Mouse (Mus musculus): Measurements from ENCODE around the gene Dusp8. TPM values are rescaled to one million over a fixed set of nuclear protein-coding genes. Genes with fewer than 3 reads are reported as not detected.

The Dusp8 gene
- polyA plus RNA-seq, 1 experiment: 7.5 TPM

DNA sequence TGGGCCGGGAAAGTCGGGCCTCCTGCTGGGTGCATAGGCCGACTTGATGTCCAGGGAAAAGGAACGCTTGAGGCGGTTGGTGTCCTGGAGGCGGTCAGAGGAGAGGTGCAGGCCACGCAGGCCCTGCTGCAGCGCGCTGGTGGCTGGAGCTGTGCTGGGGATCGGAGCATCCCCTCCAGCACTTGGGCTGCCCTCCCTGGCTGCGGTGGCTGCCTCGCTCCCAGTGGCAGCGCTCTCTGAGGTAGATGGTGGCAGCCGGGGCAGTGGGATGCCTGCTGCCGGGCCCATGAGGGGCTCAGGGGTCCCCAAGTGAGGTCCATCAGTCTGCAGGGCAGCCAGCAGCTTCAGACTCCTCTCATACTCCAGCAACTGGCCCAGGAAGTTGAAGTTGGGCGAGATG, 13.0 kb downstream of the Dusp8 start:
- WGBS: 51% methylated on average over 16 of the region's 16 CpGs
- H3K4me3 ChIP-seq (replicated peaks; ENCODE audit: control insufficient read depth, low read depth, low read length): no peak overlapping the region
- peaks cover 6% of the 10 kb centered on the region; the same call in 1 of the 2 replicates for H3K4me1 ChIP-seq (ENCODE audit: control insufficient read depth, insufficient read depth, low read length)
- H3K27ac ChIP-seq (ENCODE audit: control insufficient read depth, insufficient read depth, low read depth, low read length, poor library complexity): no peak overlapping the region
- no peak for TF ChIP-seq POLR2A (IDR thresholded peaks at IDR 0.05; ENCODE audit: borderline replicate concordance, control insufficient read depth, low read depth, low read length)
- TF ChIP-seq CTCF (IDR thresholded peaks at IDR 0.05; ENCODE audit: control insufficient read depth, insufficient read depth, low read length): no peak

GRCm38 (mm10) chr7:142082179-142082578, 13.5 kb downstream of the Dusp8 start:
- Histone ChIP-seq H3K27ac (ENCODE audit: control insufficient read depth, insufficient read depth, low read depth, low read length, poor library complexity) (no peak overlapping the region), H3K4me3 (replicated peaks; ENCODE audit: control insufficient read depth, low read depth, low read length) (no peak overlapping the region), H3K4me1 (ENCODE audit: control insufficient read depth, insufficient read depth, low read length) (peaks cover 5% of the 10 kb centered on the region; the same call in 1 of the 2 replicates)
- no peak for TF ChIP-seq CTCF (IDR thresholded peaks at IDR 0.05; ENCODE audit: control insufficient read depth, insufficient read depth, low read length)
- no peak for TF ChIP-seq POLR2A (IDR thresholded peaks at IDR 0.05; ENCODE audit: borderline replicate concordance, control insufficient read depth, low read depth, low read length)
- WGBS: 24% methylated on average over 38 of the region's 38 CpGs

- 43% methylated on average over 16 of the region's 17 CpGs for WGBS
- H3K27ac ChIP-seq (ENCODE audit: control insufficient read depth, insufficient read depth, low read depth, low read length, poor library complexity): no peak overlapping the region
- H3K4me1 ChIP-seq (ENCODE audit: control insufficient read depth, insufficient read depth, low read length): peaks cover 5% of the 10 kb centered on the region; the same call in 1 of the 2 replicates
- no peak overlapping the region for H3K4me3 ChIP-seq (replicated peaks; ENCODE audit: control insufficient read depth, low read depth, low read length)
- no peak for TF ChIP-seq POLR2A (IDR thresholded peaks at IDR 0.05; ENCODE audit: borderline replicate concordance, control insufficient read depth, low read depth, low read length)
- TF ChIP-seq CTCF (IDR thresholded peaks at IDR 0.05; ENCODE audit: control insufficient read depth, insufficient read depth, low read length): no peak
Observed at GRCm38 (mm10) chr7:142081736-142082135, 13.9 kb downstream of the Dusp8 start.

GRCm38 (mm10) chr7:142080876-142081275, 14.8 kb downstream of the Dusp8 start:
- H3K4me1 ChIP-seq (ENCODE audit: control insufficient read depth, insufficient read depth, low read length): peaks cover 2% of the 10 kb centered on the region; the same call in 1 of the 2 replicates
- WGBS: 59% methylated on average over 2 of the region's 2 CpGs
- no peak overlapping the region for H3K27ac ChIP-seq (ENCODE audit: control insufficient read depth, insufficient read depth, low read depth, low read length, poor library complexity)
- TF ChIP-seq POLR2A (IDR thresholded peaks at IDR 0.05; ENCODE audit: borderline replicate concordance, control insufficient read depth, low read depth, low read length): no peak
- no peak for TF ChIP-seq CTCF (IDR thresholded peaks at IDR 0.05; ENCODE audit: control insufficient read depth, insufficient read depth, low read length)
- no peak overlapping the region for H3K4me3 ChIP-seq (replicated peaks; ENCODE audit: control insufficient read depth, low read depth, low read length)

DNA sequence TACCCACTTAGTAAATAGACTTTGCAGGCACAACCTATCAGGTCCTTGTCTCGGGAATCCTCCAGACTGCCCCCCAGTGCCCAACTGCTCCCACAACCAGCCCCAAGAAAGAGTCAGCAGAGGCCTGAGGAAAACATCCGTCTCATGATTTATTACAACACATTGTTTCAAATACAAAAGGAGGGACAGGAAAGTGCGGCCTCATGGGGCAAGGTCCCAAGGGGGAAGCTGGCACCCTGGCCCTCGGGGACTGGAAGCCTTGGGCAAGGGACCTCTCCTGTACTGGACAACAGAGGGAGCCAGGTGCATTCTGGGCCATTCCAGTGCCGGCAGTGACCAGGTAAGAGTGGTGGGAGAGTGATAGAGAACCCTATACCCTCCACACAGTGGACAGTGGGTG, 16.3 kb downstream of the Dusp8 start:
- no peak overlapping the region for H3K4me3 ChIP-seq (replicated peaks; ENCODE audit: control insufficient read depth, low read depth, low read length)
- 29% methylated on average over 5 of the region's 5 CpGs for WGBS
- TF ChIP-seq POLR2A (IDR thresholded peaks at IDR 0.05; ENCODE audit: borderline replicate concordance, control insufficient read depth, low read depth, low read length) (no peak), CTCF (IDR thresholded peaks at IDR 0.05; ENCODE audit: control insufficient read depth, insufficient read depth, low read length) (no peak)
- H3K4me1 ChIP-seq (ENCODE audit: control insufficient read depth, insufficient read depth, low read length): no peaks in the 10 kb centered on the region; the same call in 1 of the 2 replicates
- H3K27ac ChIP-seq (ENCODE audit: control insufficient read depth, insufficient read depth, low read depth, low read length, poor library complexity): no peak overlapping the region

DNA sequence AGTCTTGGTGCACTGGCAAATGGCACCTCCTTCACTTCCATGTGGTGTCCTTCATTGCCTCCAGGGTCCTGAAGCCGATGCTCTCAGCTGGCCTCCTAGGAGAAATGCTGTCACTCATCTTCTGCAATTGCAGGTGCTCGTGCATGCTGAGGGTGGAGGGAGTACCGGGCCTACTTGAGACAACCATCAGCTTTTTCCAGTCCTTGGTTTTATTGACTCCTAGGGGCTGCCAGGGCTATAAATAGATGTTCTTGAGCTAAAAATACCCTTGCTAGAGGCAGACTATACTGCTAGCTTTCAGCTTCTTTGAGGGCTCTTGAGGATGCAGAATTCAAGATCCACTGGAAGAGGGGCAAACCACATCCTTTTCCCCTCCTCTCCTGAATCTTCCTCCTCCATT, 18.5 kb downstream of the Dusp8 start:
- TF ChIP-seq CTCF (IDR thresholded peaks at IDR 0.05; ENCODE audit: control insufficient read depth, insufficient read depth, low read length): no peak
- no peak for TF ChIP-seq POLR2A (IDR thresholded peaks at IDR 0.05; ENCODE audit: borderline replicate concordance, control insufficient read depth, low read depth, low read length)
- Histone ChIP-seq H3K4me1 (ENCODE audit: control insufficient read depth, insufficient read depth, low read length) (no peaks in the 10 kb centered on the region; the same call in 1 of the 2 replicates), H3K4me3 (replicated peaks; ENCODE audit: control insufficient read depth, low read depth, low read length) (no peak overlapping the region), H3K27ac (ENCODE audit: control insufficient read depth, insufficient read depth, low read depth, low read length, poor library complexity) (no peak overlapping the region)
- 43% methylated on average over 3 of the region's 3 CpGs for WGBS

DNA sequence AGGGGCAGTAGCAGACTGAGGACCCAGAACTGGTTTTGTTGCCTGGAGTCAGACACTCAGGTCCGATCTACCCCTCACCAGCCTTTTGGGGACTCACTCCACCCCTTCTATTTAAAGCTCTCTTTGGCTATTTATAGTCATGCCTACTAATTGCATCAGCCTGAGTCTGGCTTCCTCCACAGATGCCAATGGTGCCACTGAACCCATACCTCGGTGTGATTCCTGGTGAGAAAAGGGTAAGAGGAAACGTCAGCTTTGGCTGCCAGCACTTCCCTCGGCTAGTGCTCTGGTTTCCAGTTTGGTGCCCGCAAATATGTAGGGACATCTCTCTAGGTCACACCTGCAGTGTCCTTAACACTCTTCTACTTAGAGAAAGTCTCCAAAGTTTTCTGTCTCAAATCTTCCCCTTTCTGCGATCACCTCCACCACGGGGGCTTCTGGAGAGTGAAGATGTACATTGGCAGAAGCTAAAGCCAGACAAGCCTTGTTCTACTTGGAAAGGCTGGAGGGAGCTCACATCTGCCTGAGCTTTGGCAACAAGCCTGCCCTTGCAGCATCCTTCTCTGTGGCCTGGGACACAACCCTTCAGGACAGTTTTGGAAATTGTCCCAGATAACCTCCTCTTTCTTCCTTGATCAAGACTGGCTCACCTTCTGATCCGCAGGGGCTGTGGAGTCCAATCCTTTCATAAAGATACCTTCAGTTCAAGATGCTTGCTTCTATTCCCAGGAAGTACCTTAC, 21.3 kb downstream of the Dusp8 start:
- WGBS: 37% methylated on average over 8 of the region's 8 CpGs
- Histone ChIP-seq H3K4me1 (ENCODE audit: control insufficient read depth, insufficient read depth, low read length) (no peaks in the 10 kb centered on the region; the same call in 1 of the 2 replicates), H3K4me3 (replicated peaks; ENCODE audit: control insufficient read depth, low read depth, low read length) (no peak overlapping the region), H3K27ac (ENCODE audit: control insufficient read depth, insufficient read depth, low read depth, low read length, poor library complexity) (no peak overlapping the region)
- TF ChIP-seq CTCF (IDR thresholded peaks at IDR 0.05; ENCODE audit: control insufficient read depth, insufficient read depth, low read length): no peak

DNA sequence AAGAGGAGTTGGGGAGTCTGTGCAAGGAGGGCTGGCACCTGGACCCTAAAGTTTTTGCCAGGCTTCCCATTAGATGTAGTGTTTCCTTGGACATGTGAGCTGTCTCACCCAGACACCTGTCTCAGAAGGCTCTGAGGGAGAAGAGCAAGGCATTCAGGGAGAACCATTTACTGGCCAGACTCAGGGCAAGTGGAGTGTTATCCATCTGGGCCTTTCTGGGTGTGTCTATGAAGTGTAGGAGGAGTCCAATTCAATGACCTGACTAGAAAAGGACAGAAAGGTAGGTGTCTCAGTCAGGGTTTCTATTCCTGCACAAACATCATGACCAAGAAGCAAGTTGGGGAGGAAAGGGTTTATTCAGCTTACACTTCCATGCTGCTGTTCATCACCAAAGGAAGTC, 23.9 kb downstream of the Dusp8 start:
- Histone ChIP-seq H3K27ac (ENCODE audit: control insufficient read depth, insufficient read depth, low read depth, low read length, poor library complexity) (no peak overlapping the region), H3K4me3 (replicated peaks; ENCODE audit: control insufficient read depth, low read depth, low read length) (no peak overlapping the region), H3K4me1 (ENCODE audit: control insufficient read depth, insufficient read depth, low read length) (no peaks in the 10 kb centered on the region)
- TF ChIP-seq CTCF (IDR thresholded peaks at IDR 0.05; ENCODE audit: control insufficient read depth, insufficient read depth, low read length) (no peak), POLR2A (IDR thresholded peaks at IDR 0.05; ENCODE audit: borderline replicate concordance, control insufficient read depth, low read depth, low read length) (no peak)

DNA sequence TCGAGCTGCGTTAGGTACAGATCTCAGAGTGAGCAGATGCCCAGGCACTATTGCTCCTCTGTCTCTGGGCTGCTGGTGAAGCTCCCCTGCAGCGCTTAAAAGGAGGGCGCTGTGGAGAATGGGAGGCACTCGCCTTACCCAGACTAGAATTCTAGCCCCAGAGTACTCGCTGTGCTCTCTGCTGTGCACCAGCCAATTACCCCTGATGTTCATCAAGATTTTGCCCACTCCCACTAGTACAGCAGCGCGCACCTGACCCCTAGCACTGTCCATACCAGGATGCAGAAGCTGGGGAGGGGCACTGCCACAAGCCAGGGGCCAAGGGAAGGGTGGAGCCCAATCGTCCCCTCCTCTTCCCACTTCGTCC, 24.4 kb downstream of the Dusp8 start:
- TF ChIP-seq CTCF (IDR thresholded peaks at IDR 0.05; ENCODE audit: control insufficient read depth, insufficient read depth, low read length) (no peak), POLR2A (IDR thresholded peaks at IDR 0.05; ENCODE audit: borderline replicate concordance, control insufficient read depth, low read depth, low read length) (no peak)
- Histone ChIP-seq H3K4me1 (ENCODE audit: control insufficient read depth, insufficient read depth, low read length) (no peaks in the 10 kb centered on the region), H3K4me3 (replicated peaks; ENCODE audit: control insufficient read depth, low read depth, low read length) (no peak overlapping the region), H3K27ac (ENCODE audit: control insufficient read depth, insufficient read depth, low read depth, low read length, poor library complexity) (no peak overlapping the region)
- WGBS: 14% methylated on average over 9 of the region's 10 CpGs
